18 mouse cellular contexts compared by ENCODE assay signal in genomic region chr1:138303296-138303695, GRCm38 (mm10). TPM values are rescaled to one million over a fixed set of nuclear protein-coding genes. Genes with fewer than 3 reads are reported as not detected.
DNase-seq lines count a peak whose midpoint lies in the region; ATAC-seq lines count a peak whose summit lies in the region.
"Had no signal": no experiment of that assay in that cellular context is flagged by ENCODE, and none has a peak within 500 bp of the region (broad histone marks: within the 10 kb centered on the region; RNA-seq: fewer than 3 reads in every experiment).

No protein-coding gene starts in this region.

- DNase-seq in 416B (ENCODE audit: low read depth), result peak; percentile 63
- DNase-seq in CD4-positive helper T cell, adult 2 months (ENCODE audit: low read depth, low spot score), result peak; percentile 81
- DNase-seq in naive thymus-derived CD4-positive, alpha-beta T cell, adult 2 months (ENCODE audit: low read depth), result peak; percentile 78
- DNase-seq in kidney, adult 11 months, result no peak
- no peak for DNase-seq in urinary bladder, postnatal 4 days (ENCODE audit: low spot score in 2 of 2)
- no peak for DNase-seq in gastrocnemius, postnatal 4 days (ENCODE audit: low spot score in 2 of 2)
- DNase-seq: adrenal gland, adult 2 months; cerebellum, adult 11 months; cerebellum, adult 9-11 months; layer of hippocampus, adult 9-11 months; left cerebral cortex, postnatal 4 days had no signal

- ATAC-seq in granulocyte monocyte progenitor cell, adult 5-6 weeks (replicated peaks; ENCODE audit: poor library complexity, severe bottlenecking), result peak; percentile 78
- ATAC-seq: intestine, postnatal 0 days; lung, postnatal 0 days had no signal

RNA-seq across cellular contexts. Expression of gene Atp6v1g3, which starts 29.8 kb away (rescaled TPM):
- not detected in 2 replicates for total RNA-seq in granulocyte monocyte progenitor cell, adult 5-6 weeks (2014; fragmentation: Nextera tagmentation)
- not detected in 2 replicates for total RNA-seq in granulocyte monocyte progenitor cell, adult 5-6 weeks (2017)
- not detected for total RNA-seq in gastrocnemius, postnatal 4 days (2021)
- total RNA-seq: adrenal gland, adult 2 months; ES-E14; gastrocnemius, adult 18-20 months; hematopoietic stem cell, adult 5-6 weeks; left cerebral cortex, adult 18-20 months; left cerebral cortex, postnatal 4 days had no signal

Comparison
In these comparisons a context has a peak if more than half of its experiments do, and no peak if none do; other contexts are left out.
1. DNase-seq: peak in 416B (single experiment), CD4-positive helper T cell, adult 2 months (single experiment) and naive thymus-derived CD4-positive, alpha-beta T cell, adult 2 months (single experiment); none in kidney, adult 11 months (single experiment), urinary bladder, postnatal 4 days (0 of 2) and gastrocnemius, postnatal 4 days (0 of 2).